Mouse (Mus musculus) hindbrain, embryonic 10.5 days (tissue): ENCODE data around the gene Spocd1. TPM values are rescaled to one million over a fixed set of nuclear protein-coding genes. Genes with fewer than 3 reads are reported as not detected.

ENCODE experiments used
- DNase-seq: peaks from one replicate; pipeline ENCODE4 v3.0.0-alpha.2; 2017; ENCODE audit warnings: low spot score
- H3K27ac ChIP-seq: fragments of 300-500 bp; sonication (generic); 2 replicates; pipeline ENCODE4 v1.5.1; 2016; ENCODE audit warnings: mild to moderate bottlenecking, moderate library complexity
- H3K27me3 ChIP-seq: fragments of 300-500 bp; sonication (generic); 2 replicates; pipeline ENCODE4 v1.6.1; 2016; ENCODE audit warnings: mild to moderate bottlenecking; ENCODE audit not compliant: poor library complexity, insufficient read depth, severe bottlenecking
- H3K36me3 ChIP-seq: fragments of 300-500 bp; sonication (generic); 2 replicates; pipeline ENCODE4 v1.6.1; 2016; ENCODE audit warnings: mild to moderate bottlenecking, moderate library complexity
- H3K4me1 ChIP-seq: fragments of 300-500 bp; sonication (generic); replicated peaks from 2 replicates; pipeline ENCODE4 v1.6.1; 2016; ENCODE audit warnings: mild to moderate bottlenecking
- H3K4me3 ChIP-seq: fragments of 300-500 bp; sonication (generic); 2 replicates; pipeline ENCODE4 v1.5.1; 2016; ENCODE audit warnings: mild to moderate bottlenecking, moderate library complexity
- H3K9me3 ChIP-seq: fragments of 300-500 bp; sonication (generic); 2 replicates; pipeline ENCODE4 v1.6.1; 2016; ENCODE audit warnings: mild to moderate bottlenecking, moderate library complexity
- WGBS: fragments of 180-500 bp; shearing (Covaris S2); methylation state at CpG from one replicate; pipeline ENCODE4 v1.1.7; 2016; 5-methylcytosine and 5-hydroxymethylcytosine counted together
- polyA plus RNA-seq: library from polyadenylated mRNA; unstranded; fragments of >200 nt; fragmentation: Nextera tagmentation; extraction: Ambion mirVana; gene quantifications from 2 replicates; pipeline ENCODE4 v1.2.1, GENCODE M21; 2016

The Spocd1 gene
- polyA plus RNA-seq, 1 experiment from 2014 or later: 0.05 TPM

GRCm38 (mm10) chr4:129924143-129924542, 4.9 kb upstream of the Spocd1 start:
- no peak overlapping the region for H3K4me3 ChIP-seq
- no peaks in the 10 kb centered on the region for H3K9me3 ChIP-seq
- H3K36me3 ChIP-seq: no peaks in the 10 kb centered on the region
- WGBS: 92% methylated on average over 8 of the region's 8 CpGs
- DNase-seq: no peak
- H3K4me1 ChIP-seq: peaks cover 22% of the 10 kb centered on the region
- no peak overlapping the region for H3K27ac ChIP-seq
- H3K27me3 ChIP-seq: no peaks in the 10 kb centered on the region

- whole genome bisulfite sequencing: 75% methylated on average over 6 of the region's 6 CpGs
- Histone ChIP-seq H3K9me3 (no peaks in the 10 kb centered on the region), H3K27me3 (no peaks in the 10 kb centered on the region), H3K4me3 (no peak overlapping the region), H3K4me1 (peaks cover 22% of the 10 kb centered on the region), H3K27ac (no peak overlapping the region), H3K36me3 (no peaks in the 10 kb centered on the region)
- DNase-seq: no peak
These were observed 4.4 kb upstream of the Spocd1 start for GRCm38 (mm10) chr4:129924694-129925093.

GRCm38 (mm10) chr4:129926544-129926943, 2.5 kb upstream of the Spocd1 start:
- WGBS: 60% methylated on average over 8 of the region's 8 CpGs
- H3K27ac ChIP-seq: no peak overlapping the region
- peaks cover 8% of the 10 kb centered on the region for H3K4me1 ChIP-seq
- no peaks in the 10 kb centered on the region for H3K36me3 ChIP-seq
- no peak overlapping the region for H3K4me3 ChIP-seq
- H3K27me3 ChIP-seq: no peaks in the 10 kb centered on the region
- H3K9me3 ChIP-seq: no peaks in the 10 kb centered on the region
- DNase-seq: no peak

- H3K4me1 ChIP-seq: peaks cover 8% of the 10 kb centered on the region
- H3K9me3 ChIP-seq: no peaks in the 10 kb centered on the region
- WGBS: 89% methylated on average over 3 of the region's 3 CpGs
- no peaks in the 10 kb centered on the region for H3K36me3 ChIP-seq
- no peak overlapping the region for H3K27ac ChIP-seq
- no peak overlapping the region for H3K4me3 ChIP-seq
- no peaks in the 10 kb centered on the region for H3K27me3 ChIP-seq
- DNase-seq: no peak
These were observed 2.0 kb upstream of the Spocd1 start for GRCm38 (mm10) chr4:129927091-129927490.

- Histone ChIP-seq H3K4me3 (peak overlapping the region; percentile 40), H3K9me3 (no peaks in the 10 kb centered on the region), H3K27ac (peak overlapping the region; percentile 29; the same call in 1 of the 2 replicates), H3K36me3 (no peaks in the 10 kb centered on the region), H3K4me1 (peaks cover 8% of the 10 kb centered on the region), H3K27me3 (no peaks in the 10 kb centered on the region)
- WGBS: 8% methylated on average over 19 of the region's 19 CpGs
- DNase-seq: peak; percentile 83
These were observed 811 bp upstream of the Spocd1 start for GRCm38 (mm10) chr4:129928124-129928751.

GRCm38 (mm10) chr4:129933696-129934095, 4.6 kb downstream of the Spocd1 start:
- peaks cover 12% of the 10 kb centered on the region for H3K4me1 ChIP-seq
- no peak overlapping the region for H3K4me3 ChIP-seq
- H3K9me3 ChIP-seq: no peaks in the 10 kb centered on the region
- DNase-seq: no peak
- 82% methylated on average over 14 of the region's 14 CpGs for WGBS
- H3K27me3 ChIP-seq: peaks cover 4% of the 10 kb centered on the region; the same call in 1 of the 2 replicates
- H3K36me3 ChIP-seq: no peaks in the 10 kb centered on the region
- no peak overlapping the region for H3K27ac ChIP-seq

- Histone ChIP-seq H3K4me3 (no peak overlapping the region), H3K4me1 (0 out of 2 replicates have a peak, but pooled peaks cover 10% of the 10 kb centered on the region), H3K9me3 (no peaks in the 10 kb centered on the region), H3K27me3 (peaks cover 4% of the 10 kb centered on the region; the same call in 1 of the 2 replicates), H3K27ac (no peak overlapping the region), H3K36me3 (no peaks in the 10 kb centered on the region)
- DNase-seq: no peak
- WGBS: 77% methylated on average over 16 of the region's 16 CpGs
These were observed 5.3 kb downstream of the Spocd1 start for GRCm38 (mm10) chr4:129934177-129934855.

- WGBS: 84% methylated on average over 6 of the region's 6 CpGs
- peaks cover 28% of the 10 kb centered on the region for H3K4me1 ChIP-seq
- H3K27me3 ChIP-seq: peaks cover 12% of the 10 kb centered on the region; the same call in 1 of the 2 replicates
- no peak for DNase-seq
- H3K27ac ChIP-seq: peak overlapping the region; percentile 50; the same call in 1 of the 2 replicates
- H3K36me3 ChIP-seq: no peaks in the 10 kb centered on the region
- H3K9me3 ChIP-seq: no peaks in the 10 kb centered on the region
- H3K4me3 ChIP-seq: no peak overlapping the region
These were observed 22.3 kb downstream of the Spocd1 start for GRCm38 (mm10) chr4:129951359-129951821.

GRCm38 (mm10) chr4:129952241-129952810, 23.3 kb downstream of the Spocd1 start:
- Histone ChIP-seq H3K27ac (no peak overlapping the region), H3K36me3 (no peaks in the 10 kb centered on the region), H3K9me3 (no peaks in the 10 kb centered on the region), H3K4me1 (peaks cover 28% of the 10 kb centered on the region), H3K27me3 (peaks cover 15% of the 10 kb centered on the region; the same call in 1 of the 2 replicates), H3K4me3 (no peak overlapping the region)
- WGBS: 58% methylated on average over 5 of the region's 5 CpGs
- no peak for DNase-seq

- no peak overlapping the region for H3K27ac ChIP-seq
- H3K9me3 ChIP-seq: no peaks in the 10 kb centered on the region
- peaks cover 13% of the 10 kb centered on the region; the same call in 1 of the 2 replicates for H3K27me3 ChIP-seq
- H3K36me3 ChIP-seq: no peaks in the 10 kb centered on the region
- 60% methylated on average over 2 of the region's 2 CpGs for WGBS
- no peak for DNase-seq
- H3K4me1 ChIP-seq: peaks cover 29% of the 10 kb centered on the region
- no peak overlapping the region for H3K4me3 ChIP-seq
These were observed 25.5 kb downstream of the Spocd1 start for GRCm38 (mm10) chr4:129954527-129954926.

GRCm38 (mm10) chr4:129960180-129960944, 31.3 kb downstream of the Spocd1 start:
- Histone ChIP-seq H3K27ac (peak overlapping the region; percentile 83), H3K4me3 (peak overlapping the region; percentile 58), H3K27me3 (peaks cover 29% of the 10 kb centered on the region), H3K9me3 (no peaks in the 10 kb centered on the region), H3K36me3 (no peaks in the 10 kb centered on the region), H3K4me1 (peaks cover 33% of the 10 kb centered on the region)
- 1% methylated on average over 37 of the region's 37 CpGs for WGBS
- DNase-seq: peak; percentile 92

- DNase-seq: no peak
- peaks cover 60% of the 10 kb centered on the region for H3K4me1 ChIP-seq
- no peaks in the 10 kb centered on the region for H3K36me3 ChIP-seq
- 62% methylated on average over 11 of the region's 11 CpGs for WGBS
- H3K9me3 ChIP-seq: no peaks in the 10 kb centered on the region
- H3K27ac ChIP-seq: peak overlapping the region; percentile 30; the same call in 1 of the 2 replicates
- no peak overlapping the region for H3K4me3 ChIP-seq
- peaks cover 45% of the 10 kb centered on the region for H3K27me3 ChIP-seq
These were observed 36.2 kb downstream of the Spocd1 start for GRCm38 (mm10) chr4:129965294-129965693.
